Mouse (Mus musculus) midbrain, embryonic 13.5 days (tissue): ENCODE results near the gene Uchl1. TPM values are rescaled to one million over a fixed set of nuclear protein-coding genes. Genes with fewer than 3 reads are reported as not detected.

Source experiments
- ATAC-seq: fragments of 200-750 bp; cut with Nextera tagmentation; 2 replicates; pipeline ENCODE4 v1.8.0; 2017; ENCODE audit warnings: mild to moderate bottlenecking, moderate TSS enrichment, moderate library complexity
- H3K27ac ChIP-seq: fragments of 300-500 bp; sonication (generic); 2 replicates; pipeline ENCODE4 v1.5.1; 2015; ENCODE audit warnings: inconsistent platforms, mild to moderate bottlenecking, moderate library complexity
- H3K27me3 ChIP-seq: fragments of 300-500 bp; sonication (generic); 2 replicates; pipeline ENCODE4 v1.6.1; 2015; ENCODE audit warnings: mild to moderate bottlenecking, inconsistent platforms
- H3K36me3 ChIP-seq: fragments of 300-500 bp; sonication (generic); 2 replicates; pipeline ENCODE4 v1.6.1; 2015; ENCODE audit warnings: mild to moderate bottlenecking, inconsistent platforms
- H3K4me1 ChIP-seq: fragments of 300-500 bp; sonication (generic); replicated peaks from 2 replicates; pipeline ENCODE4 v1.6.1; 2015; ENCODE audit warnings: inconsistent platforms
- H3K4me2 ChIP-seq: fragments of 300-500 bp; sonication (generic); replicated peaks from 2 replicates; pipeline ENCODE4 v1.6.1; 2015; ENCODE audit warnings: moderate library complexity, mild to moderate bottlenecking, inconsistent platforms
- H3K4me3 ChIP-seq: fragments of 300-500 bp; sonication (generic); replicated peaks from 2 replicates; pipeline ENCODE4 v1.5.1; 2015; ENCODE audit warnings: mild to moderate bottlenecking, inconsistent platforms
- H3K9ac ChIP-seq: fragments of 300-500 bp; sonication (generic); replicated peaks from 2 replicates; pipeline ENCODE4 v1.6.1; 2015; ENCODE audit warnings: mild to moderate bottlenecking, inconsistent platforms
- H3K9me3 ChIP-seq: fragments of 300-500 bp; sonication (generic); 2 replicates; pipeline ENCODE4 v1.6.1; 2016; ENCODE audit warnings: mild to moderate bottlenecking, inconsistent platforms
- WGBS: fragments of 180-500 bp; shearing (Covaris S2); methylation state at CpG from one replicate; pipeline ENCODE4 v1.1.7; 2015; 5-methylcytosine and 5-hydroxymethylcytosine counted together
- polyA plus RNA-seq: library from polyadenylated mRNA; unstranded; fragments of >200 nt; fragmentation: Nextera tagmentation; extraction: Ambion mirVana; gene quantifications from 2 replicates; pipeline ENCODE4 v1.2.1, GENCODE M21; 2015

Uchl1 gene
- polyA plus RNA-seq, 1 experiment from 2014 or later = 1,181 TPM

DNA sequence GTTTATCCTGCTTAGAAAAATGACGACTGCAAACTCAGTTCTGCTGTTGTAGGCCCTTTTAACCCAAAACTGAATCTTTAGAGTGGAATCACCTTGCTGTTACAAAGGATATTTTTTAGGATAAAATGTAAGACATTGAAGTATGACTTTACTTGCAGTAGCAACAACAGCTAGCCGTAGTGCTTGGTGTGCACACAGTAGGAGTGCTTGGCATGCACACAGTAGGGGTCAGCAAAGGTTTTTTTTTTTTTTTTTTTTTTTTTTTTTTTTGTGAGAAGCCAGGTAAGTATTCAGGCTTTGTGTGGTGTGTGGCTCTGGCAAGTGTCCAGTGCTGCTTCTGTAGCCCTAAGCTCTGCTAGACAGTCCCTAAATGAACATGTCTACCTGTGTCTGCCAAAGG is 10.0 kb downstream of the Uchl1 start:
- Histone ChIP-seq H3K9me3 (no peaks in the 10 kb centered on the region), H3K4me2 (no peak overlapping the region), H3K9ac (no peak overlapping the region), H3K27me3 (no peaks in the 10 kb centered on the region), H3K4me3 (no peak overlapping the region), H3K27ac (no peak overlapping the region), H3K36me3 (peaks cover 95% of the 10 kb centered on the region), H3K4me1 (peaks cover 14% of the 10 kb centered on the region)
- no peak; the same call in 1 of the 2 replicates for ATAC-seq
- WGBS = 88% methylated on average over 2 of the region's 2 CpGs

GRCm38 (mm10) chr5:66686863-66687262 is 11.0 kb downstream of the Uchl1 start:
- 85% methylated on average over 13 of the region's 13 CpGs for WGBS
- Histone ChIP-seq H3K9ac (no peak overlapping the region), H3K4me1 (peaks cover 14% of the 10 kb centered on the region), H3K27me3 (no peaks in the 10 kb centered on the region), H3K4me2 (no peak overlapping the region), H3K27ac (no peak overlapping the region), H3K4me3 (no peak overlapping the region), H3K9me3 (no peaks in the 10 kb centered on the region), H3K36me3 (peaks cover 85% of the 10 kb centered on the region)
- no peak for ATAC-seq

GRCm38 (mm10) chr5:66687737-66688136 is 11.8 kb downstream of the Uchl1 start:
- Histone ChIP-seq H3K27me3 (no peaks in the 10 kb centered on the region), H3K27ac (no peak overlapping the region), H3K9me3 (no peaks in the 10 kb centered on the region), H3K4me2 (no peak overlapping the region), H3K36me3 (peaks cover 77% of the 10 kb centered on the region), H3K4me3 (no peak overlapping the region), H3K9ac (no peak overlapping the region), H3K4me1 (peaks cover 14% of the 10 kb centered on the region)
- no peak for ATAC-seq
- 90% methylated on average over 9 of the region's 9 CpGs for WGBS

- Histone ChIP-seq H3K4me3 (no peak overlapping the region), H3K27me3 (no peaks in the 10 kb centered on the region), H3K9ac (no peak overlapping the region), H3K4me1 (peaks cover 14% of the 10 kb centered on the region), H3K27ac (no peak overlapping the region), H3K4me2 (no peak overlapping the region), H3K36me3 (peaks cover 71% of the 10 kb centered on the region), H3K9me3 (no peaks in the 10 kb centered on the region)
- no peak for ATAC-seq
- WGBS = 91% methylated on average over 5 of the region's 5 CpGs
These were observed 12.4 kb downstream of the Uchl1 start for GRCm38 (mm10) chr5:66688286-66688685.

GRCm38 (mm10) chr5:66689796-66690195 is 13.9 kb downstream of the Uchl1 start:
- Histone ChIP-seq H3K4me2 (no peak overlapping the region), H3K9ac (no peak overlapping the region), H3K4me3 (no peak overlapping the region), H3K36me3 (peaks cover 56% of the 10 kb centered on the region), H3K4me1 (peaks cover 2% of the 10 kb centered on the region; the same call in 1 of the 2 replicates), H3K9me3 (no peaks in the 10 kb centered on the region), H3K27ac (no peak overlapping the region), H3K27me3 (no peaks in the 10 kb centered on the region)
- no peak for ATAC-seq
- 90% methylated on average over 9 of the region's 9 CpGs for WGBS

GRCm38 (mm10) chr5:66693231-66693630 is 17.3 kb downstream of the Uchl1 start:
- Histone ChIP-seq H3K4me1 (no peaks in the 10 kb centered on the region), H3K4me2 (no peak overlapping the region), H3K27ac (no peak overlapping the region), H3K36me3 (peaks cover 22% of the 10 kb centered on the region), H3K4me3 (no peak overlapping the region), H3K27me3 (no peaks in the 10 kb centered on the region), H3K9ac (no peak overlapping the region), H3K9me3 (no peaks in the 10 kb centered on the region)
- WGBS = 74% methylated on average over 4 of the region's 4 CpGs
- no peak for ATAC-seq

DNA sequence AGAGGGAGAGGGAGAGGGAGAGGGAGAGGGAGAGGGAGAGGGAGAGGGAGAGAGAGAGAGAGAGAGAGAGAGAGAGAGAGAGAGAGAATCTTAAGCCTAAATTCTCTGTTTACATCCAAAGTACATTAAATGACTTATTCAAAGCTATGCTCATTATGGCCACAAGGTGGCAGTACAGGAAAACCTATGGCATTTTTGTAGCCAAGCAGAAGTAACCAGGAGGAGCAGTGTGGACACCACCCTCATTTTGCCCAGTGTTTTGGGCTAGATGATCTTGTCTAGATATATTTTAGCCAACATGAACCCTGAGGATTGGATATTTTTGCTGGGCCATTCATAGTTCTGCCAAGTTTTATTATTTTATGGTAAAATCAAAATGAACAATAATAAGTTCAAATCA is 21.2 kb downstream of the Uchl1 start:
- Histone ChIP-seq H3K4me3 (no peak overlapping the region), H3K4me1 (no peaks in the 10 kb centered on the region), H3K27me3 (no peaks in the 10 kb centered on the region), H3K36me3 (no peaks in the 10 kb centered on the region), H3K9me3 (no peaks in the 10 kb centered on the region), H3K27ac (no peak overlapping the region), H3K9ac (no peak overlapping the region), H3K4me2 (no peak overlapping the region)
- peak; percentile 65; the same call in 1 of the 2 replicates for ATAC-seq

DNA sequence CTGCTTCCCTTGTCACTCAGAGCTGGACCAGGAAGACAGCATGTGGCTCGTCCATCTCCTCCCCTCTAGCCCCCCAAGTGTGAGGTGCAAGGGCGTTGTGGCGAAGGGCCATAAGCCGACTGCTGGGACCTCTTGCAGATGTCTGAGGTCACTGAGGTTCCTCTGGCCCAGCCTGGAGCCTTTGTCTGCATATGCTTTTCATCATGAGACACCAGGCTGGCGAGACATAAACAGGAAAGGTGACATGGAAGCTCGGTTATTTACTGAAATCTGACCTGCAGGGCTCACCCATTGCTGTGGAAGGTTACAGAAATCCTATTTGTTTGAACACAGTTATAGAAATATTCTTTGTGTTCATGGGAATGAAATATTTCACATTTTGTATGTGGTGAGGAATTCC is 24.0 kb downstream of the Uchl1 start:
- 61% methylated on average over 6 of the region's 6 CpGs for WGBS
- Histone ChIP-seq H3K27me3 (no peaks in the 10 kb centered on the region), H3K4me3 (no peak overlapping the region), H3K4me1 (no peaks in the 10 kb centered on the region), H3K36me3 (no peaks in the 10 kb centered on the region), H3K9ac (no peak overlapping the region), H3K9me3 (no peaks in the 10 kb centered on the region), H3K27ac (no peak overlapping the region), H3K4me2 (no peak overlapping the region)
- no peak for ATAC-seq

GRCm38 (mm10) chr5:66701951-66702350 is 26.1 kb downstream of the Uchl1 start:
- Histone ChIP-seq H3K4me2 (no peak overlapping the region), H3K27ac (no peak overlapping the region), H3K9ac (no peak overlapping the region), H3K27me3 (no peaks in the 10 kb centered on the region), H3K9me3 (no peaks in the 10 kb centered on the region), H3K4me3 (no peak overlapping the region), H3K36me3 (no peaks in the 10 kb centered on the region), H3K4me1 (no peaks in the 10 kb centered on the region)
- WGBS = 86% methylated on average over 4 of the region's 4 CpGs
- no peak for ATAC-seq

DNA sequence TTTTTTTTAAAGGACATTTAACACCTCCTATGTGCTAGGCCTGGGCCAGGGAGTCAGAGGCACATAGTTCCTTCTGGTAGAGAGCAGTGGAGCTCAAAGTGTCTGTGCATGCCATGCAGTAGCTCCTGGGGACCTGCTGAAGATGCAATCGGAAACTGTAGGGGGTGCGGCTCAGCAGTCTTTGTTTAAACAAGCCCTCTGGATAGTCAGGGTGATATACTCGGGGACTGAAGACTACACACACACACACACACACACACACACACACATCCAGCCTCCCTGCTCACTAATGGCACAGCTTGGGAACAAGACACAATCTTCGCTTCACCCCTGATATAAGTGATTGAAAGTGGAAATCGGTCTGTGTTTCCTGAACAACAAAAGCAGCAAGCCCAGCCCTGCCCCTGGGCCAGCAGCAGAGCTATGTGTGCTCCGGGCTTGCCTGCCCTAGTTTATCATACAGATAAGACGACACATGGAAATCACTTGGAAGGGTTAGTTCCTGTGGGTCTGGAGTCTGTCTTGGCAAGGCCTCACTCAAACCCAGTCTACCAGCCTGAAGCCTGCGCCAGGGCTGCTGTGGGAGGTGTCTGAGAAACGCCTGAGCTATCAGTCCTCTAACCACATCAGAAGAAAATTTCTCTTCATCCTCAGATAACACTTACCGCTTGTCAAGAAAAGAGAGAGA is 27.6 kb downstream of the Uchl1 start:
- ATAC-seq = no peak
- no peaks in the 10 kb centered on the region for H3K4me1 ChIP-seq
- H3K4me2 ChIP-seq = no peak overlapping the region
- WGBS = 59% methylated on average over 10 of the region's 10 CpGs
- H3K27ac ChIP-seq = 0 out of 2 replicates have a peak overlapping the region, but pooled peaks have one; percentile 5
- no peaks in the 10 kb centered on the region for H3K27me3 ChIP-seq
- no peak overlapping the region for H3K9ac ChIP-seq
- no peaks in the 10 kb centered on the region for H3K36me3 ChIP-seq
- H3K4me3 ChIP-seq = no peak overlapping the region
- no peaks in the 10 kb centered on the region for H3K9me3 ChIP-seq

DNA sequence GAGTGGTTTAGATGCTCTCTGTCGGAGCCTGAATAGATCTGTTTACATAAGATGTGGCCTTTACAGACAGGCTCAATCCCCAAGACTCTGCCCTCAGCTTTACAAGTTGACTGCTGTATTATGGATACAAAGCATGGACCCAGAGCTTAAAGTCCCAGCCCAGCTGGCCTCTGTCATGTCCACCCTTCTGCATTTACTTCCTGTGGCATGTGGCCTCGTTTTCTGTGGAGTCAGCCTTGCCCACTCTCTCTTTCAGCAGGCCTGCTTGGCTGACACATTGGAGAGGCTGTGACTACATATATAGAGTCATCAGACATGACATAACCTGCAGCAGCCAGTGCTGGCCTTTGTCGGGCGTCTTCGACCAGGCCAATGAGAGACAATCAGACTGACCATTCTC is 32.0 kb downstream of the Uchl1 start:
- no peak overlapping the region for H3K27ac ChIP-seq
- H3K9ac ChIP-seq = no peak overlapping the region
- H3K36me3 ChIP-seq = no peaks in the 10 kb centered on the region
- WGBS = 76% methylated on average over 5 of the region's 5 CpGs
- H3K4me3 ChIP-seq = no peak overlapping the region
- no peaks in the 10 kb centered on the region for H3K27me3 ChIP-seq
- no peaks in the 10 kb centered on the region for H3K9me3 ChIP-seq
- no peak overlapping the region for H3K4me2 ChIP-seq
- H3K4me1 ChIP-seq = no peaks in the 10 kb centered on the region
- ATAC-seq = no peak

DNA sequence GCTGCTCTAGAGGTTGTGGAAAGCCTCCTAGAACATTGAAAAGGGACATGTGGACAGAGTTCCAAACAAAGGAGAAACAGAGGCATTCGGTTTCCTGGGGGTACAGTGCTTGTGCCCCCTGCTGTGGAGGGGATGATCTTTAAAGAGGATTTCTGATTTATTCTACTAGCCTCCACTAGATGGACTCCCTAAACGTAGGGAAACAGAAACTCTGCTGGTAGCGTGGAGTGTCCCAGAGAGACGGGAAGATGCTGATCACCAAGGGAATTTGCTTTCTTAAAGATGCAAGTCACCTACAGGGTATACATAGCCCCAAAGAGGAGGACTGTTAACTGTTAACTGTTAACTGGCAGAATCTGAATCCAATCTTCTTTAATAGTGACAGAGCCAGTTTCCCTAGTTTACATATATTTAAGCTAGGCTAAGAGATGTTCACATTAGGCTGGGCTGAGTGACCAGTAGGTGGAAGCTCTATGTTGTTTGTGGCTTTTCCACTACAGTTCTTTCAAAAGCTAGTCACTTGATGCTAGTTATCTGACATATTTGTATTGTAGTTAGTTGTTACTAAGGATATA is 34.6 kb downstream of the Uchl1 start:
- no peaks in the 10 kb centered on the region for H3K36me3 ChIP-seq
- H3K9ac ChIP-seq = no peak overlapping the region
- no peak overlapping the region for H3K4me3 ChIP-seq
- H3K9me3 ChIP-seq = no peaks in the 10 kb centered on the region
- 12% methylated on average over 4 of the region's 4 CpGs for WGBS
- no peak overlapping the region for H3K4me2 ChIP-seq
- no peak for ATAC-seq
- no peak overlapping the region for H3K27ac ChIP-seq
- H3K4me1 ChIP-seq = no peaks in the 10 kb centered on the region
- H3K27me3 ChIP-seq = no peaks in the 10 kb centered on the region; the same call in 1 of the 2 replicates

GRCm38 (mm10) chr5:66712801-66713200 is 36.9 kb downstream of the Uchl1 start:
- Histone ChIP-seq H3K4me2 (no peak overlapping the region), H3K4me3 (no peak overlapping the region), H3K27ac (no peak overlapping the region), H3K9me3 (no peaks in the 10 kb centered on the region), H3K27me3 (no peaks in the 10 kb centered on the region; the same call in 1 of the 2 replicates), H3K4me1 (no peaks in the 10 kb centered on the region), H3K9ac (no peak overlapping the region), H3K36me3 (no peaks in the 10 kb centered on the region)
- 64% methylated on average over 6 of the region's 6 CpGs for WGBS
- no peak for ATAC-seq
